Mouse (Mus musculus) E14TG2a.4 (cell line): ENCODE data around the gene Ppm1h.

Experiments used
- CTCF ChIP-seq: conservative IDR thresholded peaks from 2 replicates; pipeline ENCODE4 v1.5.1; 2014; ENCODE audit warnings: low read length
- NANOG ChIP-seq: IDR thresholded peaks from 2 replicates; pipeline ENCODE4 v1.6.1; 2014; ENCODE audit warnings: borderline replicate concordance, low read length, mixed read lengths

DNA sequence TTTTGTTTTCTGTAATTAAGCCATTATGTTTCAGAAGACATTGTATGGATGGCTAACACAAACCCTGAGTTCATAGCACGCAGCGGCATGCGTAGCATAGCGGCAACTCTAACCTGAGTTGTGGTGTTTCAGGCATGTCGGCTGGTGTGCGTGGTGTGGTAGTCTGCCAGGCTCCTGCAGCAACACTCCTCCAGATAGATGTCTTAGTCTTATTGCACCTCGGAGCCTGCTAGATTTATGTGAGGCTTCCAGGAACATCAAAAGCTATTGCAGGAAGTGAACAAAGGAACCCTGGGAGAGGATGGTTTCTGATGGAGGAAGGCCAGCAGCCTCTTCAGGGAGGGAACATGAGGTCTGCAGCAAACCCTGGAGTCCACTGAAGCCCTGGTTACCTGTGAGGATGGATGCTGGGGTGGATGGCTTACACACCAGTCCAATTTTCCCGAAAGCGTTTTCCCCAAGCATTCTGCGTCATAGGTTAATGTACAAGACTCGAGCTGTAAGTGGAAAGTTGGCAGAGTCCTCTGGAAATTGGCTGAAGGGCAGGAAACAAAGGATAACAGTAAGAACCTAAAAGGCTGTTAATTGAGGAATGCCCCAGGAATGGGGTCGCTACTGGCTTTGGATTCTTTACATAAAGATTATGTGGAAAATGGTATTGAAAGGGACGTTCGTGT lies 239.2 kb downstream of the Ppm1h start:
- TF ChIP-seq CTCF (no peak), NANOG (no peak)
